Mouse (Mus musculus): ENCODE measurements around the gene Pi4k2b.
"Not testable (repeated sequence)": the region's sequence is repeated elsewhere in the genome, so short reads cannot be mapped to it uniquely, and the experiment has no call there.

Pi4k2b gene

DNA sequence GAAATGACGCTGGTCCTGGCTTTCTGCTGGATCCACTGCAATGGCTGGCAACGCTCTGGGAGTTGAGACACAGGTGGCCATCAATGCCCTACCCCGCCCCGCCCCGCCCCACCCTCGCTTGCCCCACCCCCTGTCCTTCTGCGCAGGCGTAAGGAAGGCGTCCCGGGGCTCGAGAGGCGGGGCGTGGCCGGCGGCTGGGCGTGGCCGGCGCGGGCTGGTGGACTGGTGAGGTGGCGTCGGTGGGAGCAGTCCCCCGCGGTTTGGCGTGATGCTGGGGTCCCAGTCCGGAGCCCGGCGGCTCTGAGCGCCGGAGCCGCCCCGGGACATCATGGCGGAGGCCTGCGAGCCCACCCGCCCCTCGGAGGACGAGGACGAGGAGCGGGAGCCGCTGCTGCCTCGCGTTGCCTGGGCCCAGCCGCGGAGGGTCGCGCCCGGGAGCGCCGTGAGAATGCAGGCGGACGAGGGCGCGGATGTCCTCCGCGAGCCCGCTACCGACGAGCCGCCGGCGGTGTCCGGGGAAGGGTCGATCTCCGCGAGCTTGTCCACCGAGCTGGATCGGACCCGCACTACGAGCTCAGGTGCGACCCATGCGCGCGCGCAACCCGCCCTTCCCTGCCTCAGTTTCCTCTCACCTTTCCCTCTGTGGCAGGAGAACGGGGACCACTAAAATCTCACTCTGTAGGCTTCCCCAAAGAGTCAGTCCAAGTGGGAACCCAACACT is at the start of gene Pi4k2b:
TSS of gene Pi4k2b (plus strand) at position 184 of the 721 bp plus-strand sequence.
- peak; percentile 27 to 36 for DNase-seq (ENCODE audit: low spot score in 2 of 2)

DNA sequence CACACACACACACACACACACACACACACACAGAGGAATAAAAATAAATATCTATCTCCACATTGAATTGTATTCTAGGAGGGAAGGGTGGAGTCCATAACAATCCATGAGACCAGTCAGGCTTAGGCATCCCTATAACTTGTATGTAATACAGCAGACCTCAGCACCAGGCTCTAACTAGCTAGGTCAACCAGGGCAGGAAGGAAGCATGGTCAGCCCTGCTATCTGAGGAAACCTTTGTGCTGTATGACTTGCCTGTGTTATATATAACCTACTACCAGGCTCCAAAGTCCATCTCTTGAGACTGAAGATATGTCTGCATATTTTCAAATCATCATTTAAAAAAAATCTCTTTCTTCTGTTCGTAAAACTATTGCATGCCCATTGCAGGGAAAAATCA is 44.1 kb upstream of the Pi4k2b start:
- DNase-seq (ENCODE audit: low spot score in 2 of 2): no peak

DNA sequence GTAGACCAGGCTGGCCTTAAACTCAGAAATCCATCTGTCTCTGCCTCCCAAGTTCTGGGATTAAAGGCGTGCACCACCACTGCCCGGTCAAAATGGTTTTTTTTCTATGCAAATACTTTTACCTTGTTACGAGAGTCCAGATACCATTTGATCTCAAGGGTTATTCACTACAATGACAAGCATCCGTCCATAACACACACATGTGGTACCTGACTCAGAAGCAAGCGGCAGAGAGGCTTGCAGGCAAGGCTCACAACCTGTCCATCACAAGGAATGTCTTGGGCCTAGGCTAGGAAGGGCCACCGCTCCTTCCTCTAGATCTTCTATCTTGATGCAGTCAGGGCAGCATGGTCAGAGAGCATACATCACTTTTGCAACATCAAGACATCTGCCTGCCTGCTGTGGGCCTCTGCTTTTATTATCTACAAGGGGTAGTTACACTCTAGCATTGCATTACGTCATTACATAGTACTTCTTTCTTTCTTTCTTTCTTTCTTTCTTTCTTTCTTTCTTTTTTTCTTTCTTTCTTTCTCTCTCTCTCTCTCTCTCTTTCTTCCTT is 43.4 kb upstream of the Pi4k2b start:
- not testable (repeated sequence) for DNase-seq (ENCODE audit: low spot score in 2 of 2)

DNA sequence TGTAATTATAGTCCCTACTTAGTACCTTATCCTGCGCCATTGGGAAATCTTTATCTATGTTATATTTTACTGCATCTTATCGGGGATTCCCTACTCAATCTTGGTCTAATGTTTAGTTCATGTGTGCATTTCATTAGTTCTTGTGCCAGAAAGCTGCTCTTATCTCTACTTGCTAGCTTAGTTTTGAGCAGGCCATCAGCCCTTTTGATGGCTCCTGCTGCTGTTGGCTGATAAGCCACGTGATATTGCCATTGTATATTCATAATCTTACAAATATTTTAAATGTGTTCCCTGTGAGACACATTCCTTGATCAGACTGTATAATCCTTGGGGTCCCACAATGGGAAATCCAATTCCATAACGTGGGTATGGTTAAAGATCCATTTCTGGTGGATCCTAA is 36.8 kb upstream of the Pi4k2b start:
- no peak for DNase-seq (ENCODE audit: low spot score in 2 of 2)

DNA sequence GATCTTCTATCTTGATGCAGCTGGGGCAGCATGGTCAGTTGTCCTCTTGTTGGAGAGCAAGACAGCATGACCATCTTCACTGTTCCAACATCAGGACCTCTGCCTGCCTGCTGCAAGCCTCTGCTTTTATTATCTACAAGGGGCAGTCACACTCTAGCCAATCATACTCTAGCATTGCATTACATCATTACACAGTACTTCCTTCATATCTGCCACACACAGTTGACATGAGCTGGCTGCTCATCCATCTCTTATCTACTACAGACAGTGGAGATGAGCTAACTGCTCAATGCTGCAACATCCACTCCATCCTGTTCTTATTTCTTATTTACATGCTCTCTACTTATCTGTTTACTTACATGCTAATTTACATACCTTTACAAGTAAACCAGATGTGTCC is 28.7 kb upstream of the Pi4k2b start:
- no peak for DNase-seq (ENCODE audit: low spot score in 2 of 2)

DNA sequence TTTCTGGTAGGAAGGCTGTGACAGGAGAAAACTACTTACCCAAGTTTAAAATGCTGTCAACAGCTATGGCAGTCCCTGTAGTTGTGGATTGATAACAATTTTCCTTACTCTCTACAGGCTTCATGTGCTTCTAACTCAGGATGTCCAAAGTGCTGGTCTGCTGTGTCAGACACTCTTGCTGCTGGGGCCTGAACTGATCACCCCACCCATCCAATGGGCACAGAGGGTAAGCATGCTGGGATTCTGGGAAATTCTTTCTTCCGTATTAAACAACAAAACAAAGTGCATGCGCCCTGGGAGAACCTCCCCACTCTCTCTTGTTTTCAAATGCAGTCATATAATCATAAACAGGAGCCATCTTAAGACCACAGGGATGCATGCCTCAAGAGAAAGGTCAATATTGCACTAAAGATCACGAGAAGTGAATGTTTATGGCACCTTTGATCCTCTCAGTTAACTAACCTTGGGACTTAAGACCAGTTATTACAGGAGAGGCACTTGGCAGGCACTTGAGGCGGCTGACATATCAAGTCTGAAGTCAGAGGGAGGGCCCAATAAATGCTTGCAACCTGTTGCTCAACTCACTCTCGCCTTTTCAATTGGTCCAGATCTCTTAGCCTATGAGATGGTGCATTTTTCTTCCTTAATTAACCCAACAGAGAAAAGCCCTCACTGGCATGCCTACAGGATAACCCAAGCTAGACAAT is 24.5 kb upstream of the Pi4k2b start:
- DNase-seq (ENCODE audit: low spot score in 2 of 2): no peak

DNA sequence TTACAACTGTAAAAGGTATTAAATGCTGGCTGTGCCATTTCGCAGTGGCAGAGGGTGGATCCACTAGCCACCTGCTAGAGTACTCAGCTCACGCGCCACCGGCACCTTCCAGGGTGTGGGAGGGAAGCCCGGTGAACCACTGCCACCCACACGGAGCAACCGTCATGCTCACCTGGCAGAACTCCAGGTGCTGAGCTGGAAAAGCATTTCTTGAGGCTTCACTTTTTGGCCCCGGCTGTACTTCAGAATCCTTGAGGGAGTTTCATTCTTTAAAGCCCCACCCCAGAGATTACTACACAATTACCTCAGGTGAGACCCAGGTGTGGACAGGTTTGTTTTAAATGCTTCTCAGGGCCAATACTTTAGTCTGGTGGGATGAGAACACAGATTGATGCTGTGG is 20.4 kb upstream of the Pi4k2b start:
- peak in 1 of 2 experiments; percentile 1 for DNase-seq (ENCODE audit: low spot score in 2 of 2)

DNA sequence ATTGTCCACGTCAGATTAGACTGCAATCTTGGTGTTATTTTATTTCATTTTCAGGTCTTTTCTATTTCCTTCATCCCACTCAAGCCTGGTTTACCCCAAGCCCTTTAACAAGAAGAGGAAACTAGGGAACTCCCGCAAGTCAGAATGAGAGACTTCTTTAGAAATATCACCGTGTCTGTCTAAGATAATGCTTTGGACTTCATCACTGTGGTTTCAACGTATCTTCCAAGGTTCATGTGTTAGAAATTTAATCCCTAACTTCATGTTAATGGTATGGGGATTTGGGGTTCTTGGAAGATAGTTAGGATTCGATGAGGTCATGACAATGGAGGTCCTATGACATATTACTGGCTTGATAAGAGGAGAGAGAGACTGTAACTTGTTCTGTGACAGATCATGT is 13.6 kb upstream of the Pi4k2b start:
- DNase-seq (ENCODE audit: low spot score in 2 of 2): no peak

DNA sequence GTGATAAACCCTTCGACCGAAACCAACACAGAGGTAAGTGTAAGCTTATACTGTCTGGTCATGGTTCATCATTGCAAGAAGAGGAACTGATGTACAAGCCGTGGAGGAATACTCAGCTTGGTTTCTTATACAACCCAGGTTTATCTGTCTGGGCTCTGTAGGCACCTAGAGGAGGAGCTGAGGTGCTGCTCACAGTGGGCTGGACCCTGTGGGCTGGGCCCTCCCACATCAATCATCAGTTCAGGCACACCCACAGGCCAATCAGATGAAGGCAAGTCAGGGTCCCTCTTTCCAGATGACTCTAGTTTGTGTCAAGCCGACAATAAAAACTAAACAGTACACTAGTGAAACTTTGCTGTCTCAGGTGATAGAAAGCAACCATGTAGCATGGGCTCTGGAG is 8.6 kb upstream of the Pi4k2b start:
- no peak for DNase-seq (ENCODE audit: low spot score in 2 of 2)

DNA sequence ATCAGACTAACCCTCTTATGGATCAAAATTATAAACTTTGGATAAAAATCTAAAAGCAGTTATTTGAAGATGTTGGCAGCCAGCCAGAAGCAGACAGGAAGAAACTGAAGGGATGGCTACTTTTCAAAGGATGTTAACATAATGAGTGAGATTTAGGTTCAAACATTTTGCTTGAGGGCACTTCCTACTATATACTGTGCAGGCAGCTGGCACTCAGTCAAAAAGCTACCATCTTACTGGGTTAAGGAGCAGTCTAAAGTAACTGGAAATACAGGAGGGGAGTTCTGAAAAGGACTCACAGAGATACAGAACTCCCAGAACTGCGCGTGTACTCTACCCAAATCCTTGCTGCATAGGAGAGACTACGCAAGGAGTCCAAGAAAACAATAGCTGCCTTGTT is 5.3 kb upstream of the Pi4k2b start:
- DNase-seq (ENCODE audit: low spot score in 2 of 2): no peak

DNA sequence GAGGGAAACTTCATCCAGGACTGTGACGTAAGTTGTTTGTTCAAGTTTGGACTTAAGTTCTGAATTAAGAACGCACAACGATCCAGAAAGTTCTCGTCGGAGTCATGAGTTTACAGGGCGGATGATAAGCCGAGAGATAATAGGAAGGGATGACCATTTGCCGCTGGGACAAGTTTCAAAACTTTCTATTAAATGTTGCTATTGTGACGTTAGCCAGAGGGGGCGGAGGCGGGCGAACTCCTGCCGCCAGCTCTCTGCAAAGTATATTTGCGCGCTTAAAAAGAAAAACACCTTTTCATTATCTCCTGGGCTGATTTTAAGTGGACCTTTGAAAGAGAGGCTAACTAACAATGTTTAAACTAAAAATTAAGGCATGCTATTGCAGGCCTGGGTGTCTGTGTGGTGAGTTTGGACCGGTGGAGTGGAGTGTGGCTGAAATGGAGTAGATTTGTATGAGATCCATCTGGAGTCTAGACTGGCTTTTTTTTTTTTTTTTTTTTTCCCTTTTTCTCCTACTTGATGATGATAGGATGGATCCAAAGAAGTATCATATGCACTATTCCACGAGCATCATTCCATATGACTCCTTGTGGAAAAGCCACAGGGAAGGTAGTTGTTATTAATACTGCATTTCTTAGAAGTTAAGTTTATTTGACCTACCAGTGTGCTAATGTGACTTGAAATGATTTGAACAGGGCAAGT is 889 bp downstream of the Pi4k2b start:
- peak in 1 of 2 experiments; percentile 8 for DNase-seq (ENCODE audit: low spot score in 2 of 2)

DNA sequence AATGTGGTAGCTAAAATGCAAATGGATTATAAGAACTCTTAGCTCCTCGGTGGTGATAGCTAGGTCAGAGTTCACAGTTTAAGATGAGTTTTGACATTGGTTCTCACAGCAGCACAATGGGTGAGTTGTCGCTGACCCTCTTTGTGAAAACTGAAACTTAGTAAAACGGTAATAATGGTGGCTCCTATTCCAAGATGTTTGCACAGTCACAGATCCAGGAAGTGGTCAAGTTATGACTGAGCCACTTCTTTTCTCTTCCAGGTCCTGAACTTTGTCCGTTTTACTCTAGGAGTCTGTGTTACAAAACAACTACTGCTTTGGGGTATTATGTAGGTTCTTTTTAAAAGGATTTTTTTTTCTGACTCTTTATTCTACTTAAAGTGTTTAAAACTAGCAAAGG is 1.9 kb downstream of the Pi4k2b start:
- DNase-seq (ENCODE audit: low spot score in 2 of 2): no peak

DNA sequence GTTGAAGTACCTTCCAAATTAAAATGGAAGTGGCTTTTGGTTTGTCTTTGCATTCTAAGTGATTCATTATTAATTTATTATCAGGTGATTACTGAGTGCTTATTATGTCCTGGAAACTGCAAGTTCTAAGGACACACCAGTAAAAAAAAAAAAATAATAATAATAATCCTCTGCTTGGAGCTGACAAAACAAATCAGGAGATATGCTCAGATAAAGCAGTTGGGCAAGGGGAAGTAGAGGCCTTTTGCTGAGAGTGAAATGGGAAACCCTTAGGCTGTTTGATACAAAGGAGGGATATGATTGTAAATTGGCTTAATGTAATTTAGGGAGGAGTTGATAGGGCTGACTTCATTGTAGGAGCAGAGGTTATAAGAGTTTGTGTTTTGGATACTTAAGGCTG is 5.5 kb downstream of the Pi4k2b start:
- DNase-seq (ENCODE audit: low spot score in 2 of 2): no peak

DNA sequence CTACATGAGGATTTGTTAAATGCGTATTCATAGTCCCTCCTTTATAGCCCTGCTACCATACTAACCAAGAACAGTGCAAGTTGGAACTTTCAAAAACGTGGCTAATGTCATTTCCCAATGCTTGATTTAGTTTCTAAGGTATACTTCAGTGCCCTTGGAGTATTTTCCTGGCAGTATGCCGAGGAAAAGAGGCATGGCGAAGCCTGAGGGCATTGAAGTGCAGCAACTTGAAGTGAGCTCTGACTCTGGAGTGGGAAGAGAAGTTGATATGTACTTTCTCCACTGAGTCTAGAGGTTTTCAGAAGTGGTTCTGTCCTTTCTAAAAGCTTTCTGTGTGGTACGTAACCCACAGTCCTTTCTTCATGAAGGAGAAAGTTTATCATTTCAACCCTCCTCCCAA is 7.4 kb downstream of the Pi4k2b start:
- DNase-seq (ENCODE audit: low spot score in 2 of 2): no peak

DNA sequence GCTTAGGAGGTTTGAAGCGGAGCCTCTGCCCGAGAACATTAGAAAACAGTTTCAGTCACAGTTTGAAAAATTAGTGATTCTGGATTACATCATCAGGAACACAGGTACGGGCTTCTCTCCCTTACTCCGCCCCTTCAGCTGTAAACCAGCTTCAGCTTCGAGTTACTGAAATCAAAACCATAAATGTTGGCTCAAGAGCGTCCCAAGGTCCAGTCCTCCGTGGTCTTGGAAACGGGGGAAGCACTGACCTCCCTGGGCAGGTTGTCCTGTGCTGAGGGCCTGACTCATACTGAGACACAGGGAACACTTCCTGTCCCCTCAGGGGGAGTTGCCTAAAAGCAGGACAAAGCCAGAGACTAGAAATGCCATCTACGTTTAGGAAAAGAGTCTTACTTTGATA is 11.8 kb downstream of the Pi4k2b start:
- DNase-seq (ENCODE audit: low spot score in 2 of 2): no peak

DNA sequence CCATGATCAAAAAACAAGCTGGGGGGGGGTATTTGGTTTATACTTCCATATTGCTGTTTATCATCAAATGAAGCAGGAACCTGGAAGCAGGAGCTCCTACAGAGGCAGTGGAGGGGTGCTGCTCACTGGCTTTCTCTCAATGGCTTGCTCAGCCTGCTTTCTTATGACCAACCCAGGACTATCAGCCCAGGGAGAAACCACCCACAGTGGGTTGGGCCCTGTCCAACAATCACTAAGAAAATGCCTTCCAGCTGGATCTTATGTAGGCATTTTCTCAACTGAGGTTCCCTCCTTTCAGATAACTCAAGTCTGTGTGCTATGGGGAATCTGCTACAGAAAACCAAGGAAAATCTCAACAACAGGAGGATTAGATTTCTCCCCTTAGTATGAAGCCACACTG is 12.8 kb downstream of the Pi4k2b start:
- DNase-seq (ENCODE audit: low spot score in 2 of 2): no peak

DNA sequence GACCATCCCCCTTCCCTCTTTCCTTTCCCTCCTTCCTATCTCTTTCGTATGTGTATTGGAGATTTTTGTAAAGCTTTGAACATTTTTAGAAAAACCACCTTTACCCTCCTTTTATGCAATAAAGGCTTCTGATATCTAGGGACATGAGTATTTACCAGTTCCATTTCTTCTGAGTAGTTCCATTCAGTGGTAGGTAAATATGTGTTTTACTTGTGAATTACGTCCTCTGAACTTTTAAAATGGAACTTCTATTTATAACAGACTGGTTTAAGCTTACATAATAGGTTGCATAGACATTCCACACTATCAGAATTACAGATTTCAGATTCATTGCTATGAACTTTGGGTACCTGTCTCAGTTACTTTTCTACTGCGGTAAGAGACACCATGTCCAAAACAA is 14.0 kb downstream of the Pi4k2b start:
- no peak for DNase-seq (ENCODE audit: low spot score in 2 of 2)

DNA sequence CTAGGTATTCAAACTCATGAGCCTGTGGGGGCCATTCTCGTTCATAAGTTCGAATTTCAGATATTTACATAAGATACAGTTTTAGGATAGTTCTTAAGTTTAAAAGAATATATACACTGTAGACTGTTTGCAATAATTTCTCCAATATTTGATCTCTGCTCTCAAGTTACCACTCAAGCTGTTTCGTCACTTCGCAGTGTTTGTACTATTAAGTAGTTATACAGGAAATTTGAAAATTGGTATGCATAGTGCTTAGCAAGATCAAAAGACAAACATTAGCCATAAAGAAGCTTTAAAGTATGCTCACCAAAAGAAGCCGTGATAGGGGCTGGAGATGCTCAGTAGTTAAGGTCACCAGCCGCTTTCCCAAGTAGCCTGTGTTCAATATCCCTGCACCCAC is 14.6 kb downstream of the Pi4k2b start:
- DNase-seq (ENCODE audit: low spot score in 2 of 2): no peak

DNA sequence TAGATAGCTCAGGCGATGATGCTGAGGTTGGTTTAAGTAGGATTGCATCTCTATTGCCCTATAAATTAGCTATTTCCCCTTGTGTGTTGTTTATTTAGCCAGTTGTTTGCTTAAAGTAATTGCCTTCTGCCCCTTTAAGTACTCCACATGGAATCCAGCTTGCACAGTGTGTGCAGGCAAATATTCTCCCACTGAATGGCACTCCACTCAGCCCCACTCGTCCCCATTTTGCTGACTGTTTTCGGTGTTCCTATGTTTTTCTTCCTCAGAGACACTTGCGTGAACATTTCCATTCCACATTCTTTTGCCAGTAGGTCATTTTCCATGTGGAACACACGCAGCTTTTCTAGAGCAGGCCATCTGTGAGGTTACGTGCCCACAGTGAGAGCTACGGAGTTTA is 21.2 kb downstream of the Pi4k2b start:
- no peak for DNase-seq (ENCODE audit: low spot score in 2 of 2)

DNA sequence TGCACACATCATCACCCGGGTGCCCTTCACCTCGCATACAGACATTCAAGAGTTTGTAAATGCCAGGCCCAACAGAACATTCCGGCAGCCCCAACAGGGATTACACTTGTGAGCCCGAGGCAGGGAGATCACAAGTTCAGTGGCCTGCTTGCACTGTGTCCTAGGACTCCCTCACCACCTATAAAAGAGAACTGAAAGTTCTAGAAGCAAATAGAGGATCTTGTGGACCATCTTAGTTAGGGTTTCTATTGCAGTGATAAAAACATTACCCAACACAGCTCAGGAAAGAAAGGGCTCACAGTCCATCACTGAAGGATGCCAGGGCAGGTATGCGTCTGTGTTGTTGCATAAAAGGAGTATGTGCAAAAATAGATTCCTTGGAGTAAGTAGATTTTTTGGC is 32.9 kb downstream of the Pi4k2b start:
- no peak for DNase-seq (ENCODE audit: low spot score in 2 of 2)

DNA sequence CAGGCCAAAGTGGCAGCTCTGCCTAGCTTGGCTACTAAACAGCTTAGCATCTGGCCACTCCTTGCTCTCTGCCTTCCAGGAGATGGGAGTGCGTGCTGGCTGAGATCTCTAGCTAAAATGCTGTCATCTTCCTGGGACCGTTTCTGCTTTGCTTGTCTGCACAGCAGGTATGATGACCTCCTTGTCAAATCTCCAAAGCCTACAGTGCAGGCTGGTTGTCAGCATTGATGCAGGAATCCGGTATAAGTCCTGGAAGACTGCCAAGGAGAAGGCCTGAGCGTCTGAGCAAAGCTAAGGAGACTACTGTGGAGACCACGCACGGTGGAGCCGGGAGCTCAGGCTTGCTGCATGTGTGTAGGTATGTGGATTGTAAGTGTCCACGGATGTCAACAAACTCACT is 33.9 kb downstream of the Pi4k2b start, which contains the start of gene Zcchc4:
TSS of gene Zcchc4 (plus strand) at position 173 of the 400 bp plus-strand sequence.
- DNase-seq (ENCODE audit: low spot score in 2 of 2): no peak
